9 mouse cellular contexts compared by ENCODE assay signal in genomic region chr3:89422556-89423205, GRCm38 (mm10). TPM values are rescaled to one million over a fixed set of nuclear protein-coding genes. Genes with fewer than 3 reads are reported as not detected.
A peak's percentile ranks its signal among the peaks of the same experiment; 100 is the strongest.
DNase-seq lines count a peak whose midpoint lies in the region; ATAC-seq and TF ChIP-seq lines count a peak whose summit lies in the region.
"Had no signal": no experiment of that assay in that cellular context is flagged by ENCODE, and none has a peak within 500 bp of the region (broad histone marks: within the 10 kb centered on the region; RNA-seq: fewer than 3 reads in every experiment).

No protein-coding gene starts in this region.

- H3K4me3 ChIP-seq in erythroblast, embryonic 14.5 days (replicated peaks) = peak overlapping the region; percentile 71
- H3K4me3 ChIP-seq in midbrain, embryonic 10.5 days = peak overlapping the region; percentile 57
- H3K4me3 ChIP-seq in midbrain, embryonic 15.5 days = no peak overlapping the region
- H3K4me3 ChIP-seq in limb, embryonic 15.5 days = peak overlapping the region; percentile 65
- H3K4me3 ChIP-seq in stomach, postnatal 0 days (ENCODE audit: low read depth, low read length) = peak overlapping the region; percentile 53

- peaks cover 86% of the 10 kb centered on the region for H3K4me1 ChIP-seq in erythroblast, embryonic 14.5 days (ENCODE audit: control insufficient read depth)
- H3K4me1 ChIP-seq in midbrain, embryonic 10.5 days = peaks cover 52% of the 10 kb centered on the region
- H3K4me1 ChIP-seq in midbrain, embryonic 15.5 days = peaks cover 25% of the 10 kb centered on the region
- H3K4me1 ChIP-seq in limb, embryonic 15.5 days = peaks cover 48% of the 10 kb centered on the region
- H3K4me1 ChIP-seq in stomach, postnatal 0 days (replicated peaks; ENCODE audit: control insufficient read depth, insufficient read depth) = peaks cover 6% of the 10 kb centered on the region

- H3K9ac ChIP-seq in midbrain, embryonic 15.5 days = no peak overlapping the region
- H3K9ac ChIP-seq in limb, embryonic 15.5 days = 0 out of 2 replicates have a peak overlapping the region, but pooled peaks have one; percentile 20
- H3K9ac ChIP-seq in stomach, postnatal 0 days (ENCODE audit: low read length) = peak overlapping the region; percentile 31; the same call in 1 of the 2 replicates

- DNase-seq in midbrain, embryonic 10.5 days (ENCODE audit: low spot score) = no peak
- DNase-seq in stomach, postnatal 0 days (ENCODE audit: low spot score) = no peak
- no peak for DNase-seq in left cerebral cortex, postnatal 14 days (ENCODE audit: low spot score in 2 of 2)
- DNase-seq in spleen, adult 12 weeks (ENCODE audit: low spot score) = no peak
- DNase-seq: adrenal gland, postnatal 25 days had no signal

- intact Hi-C loops in left cerebral cortex, postnatal 14 days (cut with DNase I) = no loop called here

- TF ChIP-seq CTCF in stomach, postnatal 0 days (IDR thresholded peaks at IDR 0.05; ENCODE audit: low read depth) = no peak

- H3K9me3 ChIP-seq in erythroblast, embryonic 14.5 days (ENCODE audit: control insufficient read depth, low read length) = no peaks in the 10 kb centered on the region
- H3K9me3 ChIP-seq in midbrain, embryonic 10.5 days (replicated peaks) = no peaks in the 10 kb centered on the region
- H3K9me3 ChIP-seq in midbrain, embryonic 15.5 days = no peaks in the 10 kb centered on the region
- no peaks in the 10 kb centered on the region for H3K9me3 ChIP-seq in limb, embryonic 15.5 days
- no peaks in the 10 kb centered on the region for H3K9me3 ChIP-seq in stomach, postnatal 0 days (ENCODE audit: control insufficient read depth, low read length)

- no peaks in the 10 kb centered on the region for H3K27me3 ChIP-seq in erythroblast, embryonic 14.5 days (ENCODE audit: control insufficient read depth)
- H3K27me3 ChIP-seq in midbrain, embryonic 10.5 days (ENCODE audit: low read depth, poor library complexity, severe bottlenecking) = no peaks in the 10 kb centered on the region
- no peaks in the 10 kb centered on the region for H3K27me3 ChIP-seq in midbrain, embryonic 15.5 days (replicated peaks)
- H3K27me3 ChIP-seq in limb, embryonic 15.5 days = no peaks in the 10 kb centered on the region
- H3K27me3 ChIP-seq in stomach, postnatal 0 days (ENCODE audit: control insufficient read depth, insufficient read depth, low read length) = no peaks in the 10 kb centered on the region

- ATAC-seq in erythroblast, adult 5-6 weeks (replicated peaks; ENCODE audit: low FRiP score, poor library complexity, severe bottlenecking) = no peak
- ATAC-seq in midbrain, embryonic 15.5 days (replicated peaks) = no peak
- no peak for ATAC-seq in limb, embryonic 15.5 days (ENCODE audit: insufficient number of reproducible peaks, low FRiP score, low TSS enrichment, low read depth)
- ATAC-seq in stomach, postnatal 0 days (ENCODE audit: low FRiP score, low TSS enrichment) = no peak

- 72% methylated on average over 6 of the region's 6 CpGs for WGBS in midbrain, embryonic 10.5 days
- WGBS in midbrain, embryonic 15.5 days = 67% methylated on average over 6 of the region's 6 CpGs
- 76% methylated on average over 6 of the region's 6 CpGs for WGBS in limb, embryonic 15.5 days
- 62% methylated on average over 6 of the region's 6 CpGs for WGBS in stomach, postnatal 0 days

- H3K4me2 ChIP-seq in midbrain, embryonic 15.5 days = no peak overlapping the region; the same call in 1 of the 2 replicates
- H3K4me2 ChIP-seq in limb, embryonic 15.5 days = peak overlapping the region; percentile 70
- H3K4me2 ChIP-seq in stomach, postnatal 0 days (replicated peaks; ENCODE audit: low read depth) = peak overlapping the region; percentile 73

- H3K27ac ChIP-seq in midbrain, embryonic 10.5 days (replicated peaks) = peak overlapping the region; percentile 85
- H3K27ac ChIP-seq in midbrain, embryonic 15.5 days = no peak overlapping the region
- H3K27ac ChIP-seq in limb, embryonic 15.5 days = peak overlapping the region; percentile 22; the same call in 1 of the 2 replicates
- H3K27ac ChIP-seq in stomach, postnatal 0 days (replicated peaks) = no peak overlapping the region

- TF ChIP-seq EP300 in stomach, postnatal 0 days (optimal IDR thresholded peaks at IDR 0.05) = no peak

- H3K36me3 ChIP-seq in erythroblast, embryonic 14.5 days (ENCODE audit: control insufficient read depth) = peaks cover 66% of the 10 kb centered on the region
- peaks cover 45% of the 10 kb centered on the region for H3K36me3 ChIP-seq in midbrain, embryonic 10.5 days
- no peaks in the 10 kb centered on the region for H3K36me3 ChIP-seq in midbrain, embryonic 15.5 days (replicated peaks)
- H3K36me3 ChIP-seq in limb, embryonic 15.5 days = peaks cover 40% of the 10 kb centered on the region
- peaks cover 14% of the 10 kb centered on the region for H3K36me3 ChIP-seq in stomach, postnatal 0 days (ENCODE audit: control insufficient read depth, insufficient read depth, low read length)

RNA-seq across cellular contexts. Expression of gene Shc1, which starts 4.4 kb away (rescaled TPM):
- 11.4 and 12.7 TPM in 2 replicates for polyA plus RNA-seq in erythroblast, embryonic 14.5 days (2012)
- 14.4 and 25.2 TPM in 2 replicates for total RNA-seq in erythroblast, adult 5-6 weeks (2015; ENCODE audit: low replicate concordance)
- 21.3 and 24.1 TPM in 2 replicates for total RNA-seq in erythroblast, adult 5-6 weeks (2017; ENCODE audit: low replicate concordance)
- polyA plus RNA-seq in midbrain, embryonic 10.5 days (2016; fragmentation: Nextera tagmentation; extraction: Ambion mirVana) = 51.8 TPM in 2 replicates
- 17.2 and 19.8 TPM in 2 replicates for polyA plus RNA-seq in midbrain, embryonic 15.5 days (2015; fragmentation: Nextera tagmentation; extraction: Ambion mirVana)
- polyA plus RNA-seq in limb, embryonic 15.5 days (2015; fragmentation: Nextera tagmentation; extraction: Ambion mirVana) = 108 and 112 TPM in 2 replicates
- 42.6 and 49.0 TPM in 2 replicates for polyA plus RNA-seq in stomach, postnatal 0 days (2015; fragmentation: Nextera tagmentation; extraction: Ambion mirVana)
- total RNA-seq in left cerebral cortex, postnatal 14 days (2021) = 10 to 100 TPM; 12.6 to 14.5 TPM

RNA-seq across cellular contexts. Expression of gene Cks1b, which starts 4.5 kb away (rescaled TPM):
- polyA plus RNA-seq in erythroblast, embryonic 14.5 days (2012) = 6.9 and 7.4 TPM in 2 replicates
- 67.9 and 79.9 TPM in 2 replicates for total RNA-seq in erythroblast, adult 5-6 weeks (2015; ENCODE audit: low replicate concordance)
- total RNA-seq in erythroblast, adult 5-6 weeks (2017; ENCODE audit: low replicate concordance) = 37.4 and 42.1 TPM in 2 replicates
- 540 and 645 TPM in 2 replicates for polyA plus RNA-seq in midbrain, embryonic 10.5 days (2016; fragmentation: Nextera tagmentation; extraction: Ambion mirVana)
- polyA plus RNA-seq in midbrain, embryonic 15.5 days (2015; fragmentation: Nextera tagmentation; extraction: Ambion mirVana) = 86.7 and 91.2 TPM in 2 replicates
- polyA plus RNA-seq in limb, embryonic 15.5 days (2015; fragmentation: Nextera tagmentation; extraction: Ambion mirVana) = 340 and 365 TPM in 2 replicates
- polyA plus RNA-seq in stomach, postnatal 0 days (2015; fragmentation: Nextera tagmentation; extraction: Ambion mirVana) = 158 and 179 TPM in 2 replicates
- total RNA-seq in left cerebral cortex, postnatal 14 days (2021) = 1 to 10 TPM; 3.5 to 4.0 TPM

RNA-seq across cellular contexts. Expression of gene Pygo2, which starts 7.3 kb away (rescaled TPM):
- polyA plus RNA-seq in erythroblast, embryonic 14.5 days (2012) = 5.9 TPM in 2 replicates
- 9.8 and 11.5 TPM in 2 replicates for total RNA-seq in erythroblast, adult 5-6 weeks (2015; ENCODE audit: low replicate concordance)
- 5.6 and 12.4 TPM in 2 replicates for total RNA-seq in erythroblast, adult 5-6 weeks (2017; ENCODE audit: low replicate concordance)
- 41.9 and 43.3 TPM in 2 replicates for polyA plus RNA-seq in midbrain, embryonic 10.5 days (2016; fragmentation: Nextera tagmentation; extraction: Ambion mirVana)
- 44.0 and 45.6 TPM in 2 replicates for polyA plus RNA-seq in midbrain, embryonic 15.5 days (2015; fragmentation: Nextera tagmentation; extraction: Ambion mirVana)
- polyA plus RNA-seq in limb, embryonic 15.5 days (2015; fragmentation: Nextera tagmentation; extraction: Ambion mirVana) = 37.1 and 43.7 TPM in 2 replicates
- 18.0 and 21.3 TPM in 2 replicates for polyA plus RNA-seq in stomach, postnatal 0 days (2015; fragmentation: Nextera tagmentation; extraction: Ambion mirVana)
- total RNA-seq in left cerebral cortex, postnatal 14 days (2021) = 10 to 100 TPM; 52.7 to 60.6 TPM

RNA-seq across cellular contexts. Expression of gene Flad1, which starts 11.0 kb away (rescaled TPM):
- polyA plus RNA-seq in erythroblast, embryonic 14.5 days (2012) = 1.3 and 1.6 TPM in 2 replicates
- total RNA-seq in erythroblast, adult 5-6 weeks (2015; ENCODE audit: low replicate concordance) = 2.1 and 6.3 TPM in 2 replicates
- total RNA-seq in erythroblast, adult 5-6 weeks (2017; ENCODE audit: low replicate concordance) = 1.8 and 3.1 TPM in 2 replicates
- polyA plus RNA-seq in midbrain, embryonic 10.5 days (2016; fragmentation: Nextera tagmentation; extraction: Ambion mirVana) = 27.9 and 34.2 TPM in 2 replicates
- 35.9 and 36.5 TPM in 2 replicates for polyA plus RNA-seq in midbrain, embryonic 15.5 days (2015; fragmentation: Nextera tagmentation; extraction: Ambion mirVana)
- 27.1 and 31.0 TPM in 2 replicates for polyA plus RNA-seq in limb, embryonic 15.5 days (2015; fragmentation: Nextera tagmentation; extraction: Ambion mirVana)
- polyA plus RNA-seq in stomach, postnatal 0 days (2015; fragmentation: Nextera tagmentation; extraction: Ambion mirVana) = 20.9 and 22.6 TPM in 2 replicates
- total RNA-seq in left cerebral cortex, postnatal 14 days (2021) = 10 to 100 TPM; 30.6 to 31.4 TPM

RNA-seq across cellular contexts. Expression of gene Pbxip1, which starts 13.8 kb away (rescaled TPM):
- polyA plus RNA-seq in erythroblast, embryonic 14.5 days (2012) = 0.13 and 0.21 TPM in 2 replicates
- total RNA-seq in erythroblast, adult 5-6 weeks (2015; ENCODE audit: low replicate concordance) = 3.8 and 4.2 TPM in 2 replicates
- total RNA-seq in erythroblast, adult 5-6 weeks (2017; ENCODE audit: low replicate concordance) = 6.2 and 8.6 TPM in 2 replicates
- 18.6 and 19.9 TPM in 2 replicates for polyA plus RNA-seq in midbrain, embryonic 10.5 days (2016; fragmentation: Nextera tagmentation; extraction: Ambion mirVana)
- 15.7 and 18.4 TPM in 2 replicates for polyA plus RNA-seq in midbrain, embryonic 15.5 days (2015; fragmentation: Nextera tagmentation; extraction: Ambion mirVana)
- 33.9 and 51.5 TPM in 2 replicates for polyA plus RNA-seq in limb, embryonic 15.5 days (2015; fragmentation: Nextera tagmentation; extraction: Ambion mirVana)
- polyA plus RNA-seq in stomach, postnatal 0 days (2015; fragmentation: Nextera tagmentation; extraction: Ambion mirVana) = 48.4 and 48.6 TPM in 2 replicates
- total RNA-seq in left cerebral cortex, postnatal 14 days (2021) = 10 to 100 TPM; 39.5 to 40.3 TPM

Comparison
In these comparisons a context has a peak if more than half of its experiments do, and no peak if none do; other contexts are left out.
1. H3K27ac ChIP-seq: peak in midbrain, embryonic 10.5 days (single experiment) and limb, embryonic 15.5 days (single experiment); none in midbrain, embryonic 15.5 days (single experiment) and stomach, postnatal 0 days (single experiment).
2. RNA of gene Cks1b, which starts 4.5 kb away (polyA plus RNA-seq): 540 to 645 TPM in midbrain, embryonic 10.5 days, 340 to 365 TPM in limb, embryonic 15.5 days, 158 to 179 TPM in stomach, postnatal 0 days and 86.7 to 91.2 TPM in midbrain, embryonic 15.5 days; 6.9 to 7.4 TPM in erythroblast, embryonic 14.5 days; every median in the first group is over 10 times any median in the second.